Mouse (Mus musculus) inflammation-experienced regulatory T-cells (primary cell): Measurements from ENCODE around the gene Mrgpre. TPM values are rescaled to one million over a fixed set of nuclear protein-coding genes. Genes with fewer than 3 reads are reported as not detected.

Experiments used
- polyA plus RNA-seq, 2 experiments: library from polyadenylated mRNA; unstranded; fragments of 100-300 nt; shearing (Covaris generic); gene quantifications; one replicate each; pipeline ENCODE4 v1.2.1; 2017

The Mrgpre gene
- polyA plus RNA-seq, result 10 to 100 TPM in 1 of 2 experiments, 1 to 10 TPM in 1; 6.8 to 10.9 TPM

GRCm38 (mm10) chr7:143783996-143784829 is at the start of gene Mrgpre:
Gene Mrgpre, minus strand, starts transcription at chr7:143784500.

DNA sequence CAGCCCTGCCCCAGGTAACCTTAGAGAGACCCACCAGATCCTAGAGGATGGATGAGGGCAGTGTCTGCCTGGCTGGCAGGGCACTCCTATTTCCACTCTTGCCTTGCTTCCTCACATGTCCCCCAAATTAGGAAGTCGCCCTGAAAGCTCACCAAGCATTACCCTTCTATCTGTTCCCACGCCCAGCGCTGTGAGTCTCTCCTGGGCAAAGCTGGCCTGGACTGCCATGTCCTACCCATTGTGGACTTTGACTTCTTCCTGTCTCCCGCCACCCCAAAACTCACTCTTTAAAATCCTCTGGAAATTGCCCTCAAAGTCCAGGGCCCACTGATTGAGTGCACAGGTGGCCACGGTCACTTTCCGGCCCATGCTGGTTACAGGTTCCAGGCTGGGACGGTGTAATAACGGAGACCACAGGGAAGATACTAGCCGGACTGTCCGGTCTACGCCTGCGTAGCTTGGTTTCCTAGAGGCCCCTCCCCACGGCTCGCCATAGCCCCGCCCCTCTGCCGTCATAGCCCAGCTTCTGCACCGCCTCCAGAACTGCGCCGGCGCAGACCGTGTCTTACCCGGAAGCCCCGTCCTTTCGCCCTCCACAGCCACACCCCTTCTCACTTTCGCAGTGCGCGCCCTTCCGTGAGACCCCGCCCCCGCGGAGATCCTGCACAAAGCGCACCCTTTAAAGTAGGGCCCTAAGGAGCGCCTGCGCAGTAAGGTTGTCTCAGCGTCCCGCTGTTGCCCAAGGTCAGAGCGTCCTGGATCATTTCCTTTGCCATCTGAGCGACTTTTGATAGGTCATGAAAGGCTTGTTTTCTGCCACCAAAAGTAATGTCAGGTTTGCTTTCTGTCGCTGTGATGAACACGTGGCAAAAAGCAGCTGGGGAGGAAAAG is 38.3 kb upstream of the Mrgpre start, which contains the start of the genes Nadsyn1 and Dhcr7:
Gene Nadsyn1 (minus strand): TSS at position 475 of the 891 bp plus-strand sequence.
Gene Dhcr7 (plus strand): TSS at position 771 of the 891 bp plus-strand sequence.

GRCm38 (mm10) chr7:143766893-143767292 is 17.4 kb downstream of the Mrgpre start, which contains the start of gene Mrgprg:
Gene Mrgprg, minus strand, starts transcription at chr7:143766993.

GRCm38 (mm10) chr7:143756125-143757026 is 27.9 kb downstream of the Mrgpre start, which contains the start of gene Osbpl5:
Gene Osbpl5, minus strand, starts transcription at chr7:143756985.

Other genes starting within 250 kb of the Mrgpre start
- gene Nap1l4, start 235.4 kb downstream of the Mrgpre start, polyA plus RNA-seq, result 100 to 1,000 TPM; 252 to 293 TPM
- gene Cars, start 184.4 kb downstream of the Mrgpre start, polyA plus RNA-seq, result 10 to 100 TPM; 39.5 to 55.5 TPM
- 10 to 100 TPM; 19.9 to 29.6 TPM for gene Tnfrsf26, start 155.8 kb downstream of the Mrgpre start, polyA plus RNA-seq
- 10 to 100 TPM; 24.5 to 24.8 TPM for gene Tnfrsf22, start 134.8 kb downstream of the Mrgpre start, polyA plus RNA-seq
- gene Tnfrsf23, start 98.6 kb downstream of the Mrgpre start, polyA plus RNA-seq, result 1 to 10 TPM; 2.8 to 4.2 TPM
- 10 to 100 TPM; 31.0 to 64.1 TPM for gene Osbpl5, start 27.5 kb downstream of the Mrgpre start, polyA plus RNA-seq
- gene Mrgprg, start 17.5 kb downstream of the Mrgpre start, polyA plus RNA-seq, result 1 to 10 TPM in 1 of 2 experiments, under 1 TPM in 1; 0.11 to 1.9 TPM
- gene Nadsyn1, start 38.3 kb upstream of the Mrgpre start, polyA plus RNA-seq, result 10 to 100 TPM; 17.6 to 20.9 TPM
- gene Dhcr7, start 38.6 kb upstream of the Mrgpre start, polyA plus RNA-seq, result 10 to 100 TPM; 36.5 to 42.8 TPM
- under 1 TPM; 0.16 to 0.43 TPM for gene Gm498, start 82.3 kb upstream of the Mrgpre start, polyA plus RNA-seq
- gene Shank2, start 217.4 kb upstream of the Mrgpre start, polyA plus RNA-seq, result under 1 TPM in 1 of 2 experiments, not detected in 1; 0.45 TPM